Mouse (Mus musculus) myocyte (in vitro differentiated cells): ENCODE results near the gene Prkg1. TPM values are rescaled to one million over a fixed set of nuclear protein-coding genes. Genes with fewer than 3 reads are reported as not detected.

Experiments
- H3K27me3 ChIP-seq: one replicate; pipeline ENCODE4 v1.6.1; 2011; ENCODE audit not compliant: control insufficient read depth, insufficient read depth, insufficient read length
- H3K36me3 ChIP-seq: one replicate; pipeline ENCODE4 v1.6.1; 2011; ENCODE audit not compliant: control insufficient read depth, insufficient read depth
- H3K4me2 ChIP-seq: one replicate; pipeline ENCODE4 v1.6.1; 2011; ENCODE audit warnings: low read depth, control low read depth
- H3K4me3 ChIP-seq: one replicate; pipeline ENCODE4 v1.5.1; 2011; ENCODE audit warnings: mild to moderate bottlenecking, control low read depth, moderate library complexity
- H3K79me2 ChIP-seq: one replicate; pipeline ENCODE4 v1.6.1; 2011; ENCODE audit not compliant: control insufficient read depth, insufficient read depth
- H3ac ChIP-seq: one replicate; pipeline ENCODE4 v1.6.1; 2011; ENCODE audit not compliant: control insufficient read depth, insufficient read length
- CEBPB ChIP-seq: IDR thresholded peaks from 2 replicates; pipeline ENCODE4 v1.6.1; 2011; ENCODE audit warnings: mild to moderate bottlenecking, moderate library complexity; ENCODE audit not compliant: poor library complexity, insufficient read depth, severe bottlenecking
- E2F4 ChIP-seq: IDR thresholded peaks from one replicate; pipeline ENCODE4 v1.6.1; 2011; ENCODE audit warnings: mild to moderate bottlenecking, control low read depth, moderate library complexity; ENCODE audit not compliant: insufficient read depth
- MAX ChIP-seq: IDR thresholded peaks from one replicate; pipeline ENCODE4 v1.6.1; 2011; ENCODE audit warnings: low read depth, mild to moderate bottlenecking, control low read depth
- MYOD1 ChIP-seq, 3 experiments: IDR thresholded peaks; one replicate each; pipeline ENCODE4 v1.6.1; 2011; ENCODE audit warnings: control low read depth in 2 of 3, low read depth in 2 of 3, mild to moderate bottlenecking in 2 of 3, moderate library complexity in 1 of 3; ENCODE audit not compliant: insufficient read length in 2 of 3, control insufficient read depth in 1 of 3
- MYOG ChIP-seq, 3 experiments: IDR thresholded peaks; one replicate each; pipeline ENCODE4 v1.6.1; 2011; ENCODE audit warnings: control low read depth in 2 of 3, low read depth in 2 of 3, mild to moderate bottlenecking in 2 of 3; ENCODE audit not compliant: insufficient read length in 2 of 3, control insufficient read depth in 1 of 3, insufficient read depth in 1 of 3
- POLR2A ChIP-seq: IDR thresholded peaks from one replicate; pipeline ENCODE4 v1.6.1; 2011; ENCODE audit warnings: low read depth, mild to moderate bottlenecking, control low read depth, moderate library complexity; ENCODE audit not compliant: insufficient read length
- POLR2AphosphoS2 ChIP-seq: IDR thresholded peaks from one replicate; pipeline ENCODE4 v1.6.1; 2011; ENCODE audit warnings: low read depth, control low read depth; ENCODE audit not compliant: insufficient read length
- REST ChIP-seq: IDR thresholded peaks from one replicate; pipeline ENCODE4 v1.6.1; 2011; ENCODE audit warnings: mild to moderate bottlenecking, control low read depth, moderate library complexity; ENCODE audit not compliant: insufficient read depth, insufficient read length
- SRF ChIP-seq: IDR thresholded peaks from one replicate; pipeline ENCODE4 v1.6.1; 2011; ENCODE audit warnings: low read depth; ENCODE audit not compliant: control insufficient read depth, insufficient read length
- TCF12 ChIP-seq: IDR thresholded peaks from one replicate; pipeline ENCODE4 v1.6.1; 2011; ENCODE audit warnings: mild to moderate bottlenecking, control low read depth; ENCODE audit not compliant: poor library complexity, insufficient read depth, severe bottlenecking
- TCF3 ChIP-seq: IDR thresholded peaks from one replicate; pipeline ENCODE4 v1.6.1; 2011; ENCODE audit warnings: low read depth, control low read depth; ENCODE audit not compliant: insufficient read length
- USF1 ChIP-seq: IDR thresholded peaks from one replicate; pipeline ENCODE4 v1.6.1; 2011; ENCODE audit warnings: low read depth, mild to moderate bottlenecking, control low read depth, moderate library complexity
- polyA plus RNA-seq: library from polyadenylated mRNA; unstranded; fragments of >200 nt; fragmentation: generic; extraction: Trizol; gene quantifications from one replicate; pipeline ENCODE4 v1.2.1, GENCODE M21; 2012; ENCODE audit warnings: missing spikeins

Prkg1 gene
- polyA plus RNA-seq, result 1.7 TPM

GRCm38 (mm10) chr19:31764801-31765340 lies at the start of gene Prkg1:
Prkg1 (minus strand) TSS chr19:31765033.
- H3K4me3 ChIP-seq, result peak within 1 kb of the TSS; percentile 55
- TF ChIP-seq MYOD1 (IDR thresholded peaks at IDR 0.05; ENCODE audit: control insufficient read depth in 1 of 3, insufficient read length in 2 of 3, low read depth in 2 of 3) (no peak), CEBPB (no peak), POLR2AphosphoS2 (no peak), E2F4 (no peak), REST (no peak), TCF3 (no peak), USF1 (peak; percentile 28), SRF (no peak), MYOG (IDR thresholded peaks at IDR 0.05; ENCODE audit: control insufficient read depth in 1 of 3, insufficient read depth in 1 of 3, insufficient read length in 2 of 3, low read depth in 2 of 3) (no peak), TCF12 (no peak), MAX (no peak), POLR2A (peak; percentile 19)
- H3K79me2 ChIP-seq, result no peaks in the 10 kb centered on the region
- H3K27me3 ChIP-seq, result no peaks in the 10 kb centered on the region
- no peaks in the 10 kb centered on the region for H3K36me3 ChIP-seq
- H3K4me2 ChIP-seq, result peak within 1 kb of the TSS; percentile 78
- H3ac ChIP-seq, result peak within 1 kb of the TSS; percentile 90

- H3K4me3 ChIP-seq, result no peak overlapping the region
- TF ChIP-seq MAX, result no peak
- TF ChIP-seq POLR2AphosphoS2, result no peak
- TF ChIP-seq POLR2A, result no peak
- no peak for TF ChIP-seq TCF12
- TF ChIP-seq USF1, result no peak
- no peak for TF ChIP-seq TCF3
- no peak for TF ChIP-seq SRF
- TF ChIP-seq MYOD1 (IDR thresholded peaks at IDR 0.05; ENCODE audit: control insufficient read depth in 1 of 3, insufficient read length in 2 of 3, low read depth in 2 of 3), result no peak
- TF ChIP-seq E2F4, result no peak
- TF ChIP-seq CEBPB, result no peak
- no peak for TF ChIP-seq MYOG (IDR thresholded peaks at IDR 0.05; ENCODE audit: control insufficient read depth in 1 of 3, insufficient read depth in 1 of 3, insufficient read length in 2 of 3, low read depth in 2 of 3)
These were observed 48.3 kb upstream of the Prkg1 start for GRCm38 (mm10) chr19:31813087-31813486.

DNA sequence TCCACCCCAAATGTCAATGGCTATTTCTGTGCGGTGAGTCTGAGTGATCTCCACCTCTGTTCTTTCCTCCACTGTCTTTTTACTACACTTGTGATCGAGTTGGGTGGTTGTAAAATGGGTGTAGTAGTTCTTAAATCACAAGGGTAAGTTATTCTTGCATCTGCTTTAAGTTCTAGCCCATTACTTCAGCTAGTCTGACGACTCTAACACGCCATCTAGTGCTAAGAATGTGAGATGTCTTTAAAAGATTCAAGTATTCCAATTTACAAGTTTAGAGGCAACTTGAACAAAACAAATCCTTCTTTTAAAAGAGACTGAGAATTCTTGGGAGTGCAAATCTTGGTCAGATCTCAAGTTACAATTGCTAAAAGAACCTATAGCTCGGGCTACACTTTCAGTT lies 46.5 kb upstream of the Prkg1 start:
- no peak overlapping the region for H3K4me2 ChIP-seq
- TF ChIP-seq TCF12 (no peak), POLR2AphosphoS2 (no peak), POLR2A (no peak), E2F4 (no peak)
- no peak overlapping the region for H3ac ChIP-seq
- H3K79me2 ChIP-seq, result no peaks in the 10 kb centered on the region
- no peaks in the 10 kb centered on the region for H3K27me3 ChIP-seq
- H3K4me3 ChIP-seq, result no peak overlapping the region
- no peaks in the 10 kb centered on the region for H3K36me3 ChIP-seq

More at GRCm38 (mm10) chr19:31813087-31813486, 48.3 kb upstream of the Prkg1 start:
- no peak overlapping the region for H3K4me2 ChIP-seq
- no peaks in the 10 kb centered on the region for H3K36me3 ChIP-seq
- no peak overlapping the region for H3ac ChIP-seq
- H3K27me3 ChIP-seq, result peaks cover 5% of the 10 kb centered on the region
- H3K79me2 ChIP-seq, result no peaks in the 10 kb centered on the region

DNA sequence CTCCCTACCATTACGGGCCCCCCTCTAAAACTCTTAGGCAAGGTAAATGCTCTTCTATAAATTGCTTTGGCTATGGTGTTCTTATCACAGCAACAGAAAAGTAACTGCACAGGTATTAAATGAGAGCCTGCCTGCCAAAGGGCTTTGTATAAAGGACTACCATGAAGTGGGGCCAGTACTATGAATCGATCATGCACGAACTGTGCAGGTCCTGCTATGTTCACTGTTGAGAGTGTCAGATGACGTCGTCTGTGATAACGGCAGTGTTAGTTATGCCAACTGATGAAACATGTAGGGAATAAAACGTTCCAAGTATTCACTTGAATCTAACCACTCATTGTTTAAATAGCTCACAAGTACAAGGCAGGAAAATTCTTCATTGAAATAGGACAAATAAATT lies 40.6 kb upstream of the Prkg1 start:
- no peak for TF ChIP-seq TCF12
- no peak overlapping the region for H3K4me3 ChIP-seq
- no peaks in the 10 kb centered on the region for H3K36me3 ChIP-seq
- no peak overlapping the region for H3ac ChIP-seq
- no peaks in the 10 kb centered on the region for H3K79me2 ChIP-seq
- no peaks in the 10 kb centered on the region for H3K27me3 ChIP-seq
- no peak overlapping the region for H3K4me2 ChIP-seq

DNA sequence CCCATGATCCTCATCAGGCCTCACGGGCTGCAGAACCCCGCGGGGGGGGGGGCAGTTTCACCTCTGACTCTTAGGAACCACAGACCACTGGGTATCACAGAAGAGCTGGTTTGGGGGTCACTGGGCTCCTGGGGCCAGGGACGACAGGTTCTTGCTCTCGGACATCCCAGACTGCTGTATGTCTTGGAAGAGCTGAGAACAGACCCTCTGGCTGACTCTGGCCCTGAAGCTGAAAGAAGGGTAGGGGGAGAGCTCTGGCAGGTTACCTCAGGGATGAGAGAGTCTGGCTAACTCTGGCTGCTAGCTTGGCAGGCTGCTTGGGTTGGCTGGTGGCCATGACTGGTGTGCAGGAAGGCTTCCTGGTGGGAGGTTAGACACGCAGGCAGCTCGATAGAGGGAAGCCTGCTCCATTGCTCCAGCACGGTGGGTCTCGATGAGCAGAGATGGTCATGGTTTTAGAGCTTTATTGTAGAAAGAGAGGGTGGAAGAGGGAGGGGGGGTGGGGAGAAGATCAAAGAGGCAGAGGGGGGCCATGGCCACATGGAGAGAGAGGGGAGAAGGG lies 30.7 kb upstream of the Prkg1 start:
- no peak for TF ChIP-seq MAX
- TF ChIP-seq MYOG (IDR thresholded peaks at IDR 0.05; ENCODE audit: control insufficient read depth in 1 of 3, insufficient read depth in 1 of 3, insufficient read length in 2 of 3, low read depth in 2 of 3), result no peak
- no peak for TF ChIP-seq POLR2A
- TF ChIP-seq TCF12, result no peak
- no peak for TF ChIP-seq E2F4
- TF ChIP-seq USF1, result no peak
- TF ChIP-seq REST, result no peak
- no peak for TF ChIP-seq POLR2AphosphoS2
- no peak for TF ChIP-seq TCF3
- TF ChIP-seq SRF, result no peak
- no peak for TF ChIP-seq MYOD1 (IDR thresholded peaks at IDR 0.05; ENCODE audit: control insufficient read depth in 1 of 3, insufficient read length in 2 of 3, low read depth in 2 of 3)
- no peak for TF ChIP-seq CEBPB

More for the DNA sequence above, 30.7 kb upstream of the Prkg1 start:
- H3K27me3 ChIP-seq, result no peaks in the 10 kb centered on the region
- no peak overlapping the region for H3K4me3 ChIP-seq
- no peaks in the 10 kb centered on the region for H3K79me2 ChIP-seq
- no peak overlapping the region for H3K4me2 ChIP-seq
- H3ac ChIP-seq, result no peak overlapping the region
- H3K36me3 ChIP-seq, result no peaks in the 10 kb centered on the region
